In the genomic region with DNA sequence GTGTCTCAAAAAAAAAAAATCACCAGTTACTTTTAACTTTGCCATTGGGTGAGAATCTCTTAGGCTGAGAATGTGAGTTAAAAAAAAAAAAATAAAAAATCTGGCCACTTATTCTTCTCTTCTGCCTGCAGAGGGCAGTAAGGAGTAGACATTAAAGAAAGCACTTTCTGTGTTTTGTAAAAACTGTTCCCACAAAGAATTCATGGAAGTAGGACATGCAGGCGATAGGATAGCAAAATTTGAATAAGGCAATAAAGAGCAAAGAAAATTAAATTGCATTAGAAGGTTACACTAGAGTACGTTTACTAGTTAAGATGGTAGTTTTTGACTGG, we compare ENCODE assay signal across 10 mouse cellular contexts. TPM values are rescaled to one million over a fixed set of nuclear protein-coding genes. Genes with fewer than 3 reads are reported as not detected.
DNase-seq lines count a peak whose midpoint lies in the region; ATAC-seq and TF ChIP-seq lines count a peak whose summit lies in the region.
"Had no signal": no experiment of that assay in that cellular context is flagged by ENCODE, and none has a peak within 500 bp of the region (broad histone marks: within the 10 kb centered on the region; RNA-seq: fewer than 3 reads in every experiment).

No protein-coding gene starts in this region.

- no peak for TF ChIP-seq POLR2A in thymus, adult 2 months (IDR thresholded peaks at IDR 0.05; ENCODE audit: control insufficient read depth, extremely low read depth, insufficient read depth, low read length, poor library complexity)

- intact Hi-C loops in gastrocnemius, postnatal 14 days (cut with DNase I; ENCODE audit: low total_unique reads): loop anchor here (5.0 kb wide), 1 partner anchor 887 kb away; no protein-coding TSS in a partner anchor

- no peak overlapping the region for H3K27ac ChIP-seq in thymus, adult 2 months (ENCODE audit: control insufficient read depth, insufficient read depth, low read length)
- H3K27ac ChIP-seq: heart, embryonic 13.5 days had no signal

- no peak for DNase-seq in frontal cortex, postnatal 36 days (ENCODE audit: low spot score in 2 of 2)
- DNase-seq in 3T3-L1 (ENCODE audit: low read depth, low spot score): peak; percentile 77
- peak; percentile 41 for DNase-seq in c-Kit-positive CD71-positive TER-119-negative erythroid progenitor cells, embryonic 14.5 days (ENCODE audit: low read depth)
- DNase-seq in induced T-regulatory cell, adult 2 months (ENCODE audit: low read depth): peak; percentile 79
- DNase-seq in thymus, adult 2 months: no peak
- no peak for DNase-seq in ovary, postnatal 36 days (ENCODE audit: low spot score)
- DNase-seq in gastrocnemius, postnatal 14 days: no peak

- ATAC-seq in frontal cortex, adult (ENCODE audit: low TSS enrichment): peak; percentile 32; the same call in 1 of the 2 replicates

- no peaks in the 10 kb centered on the region; the same call in 1 of the 2 replicates for H3K4me1 ChIP-seq in thymus, adult 2 months (replicated peaks; ENCODE audit: control insufficient read depth, insufficient read depth, low read length)

- H3K36me3 ChIP-seq in thymus, adult 2 months (ENCODE audit: control insufficient read depth, insufficient read depth, low read length): no peaks in the 10 kb centered on the region
- H3K36me3 ChIP-seq: heart, embryonic 13.5 days had no signal

- no peak for TF ChIP-seq CTCF in thymus, adult 2 months (IDR thresholded peaks at IDR 0.05; ENCODE audit: borderline replicate concordance, control insufficient read depth, extremely low read depth, insufficient read depth, low read length, poor library complexity)

- no peak overlapping the region for H3K4me3 ChIP-seq in thymus, adult 2 months (ENCODE audit: control insufficient read depth, insufficient read depth, low read length)
- H3K4me3 ChIP-seq: heart, embryonic 13.5 days had no signal

- 60% methylated on average over 2 of the region's 2 CpGs for WGBS in thymus, adult 2 months

- no peaks in the 10 kb centered on the region for H3K27me3 ChIP-seq in thymus, adult 2 months (ENCODE audit: control insufficient read depth, insufficient read depth, low read length)
- H3K27me3 ChIP-seq: heart, embryonic 13.5 days had no signal

RNA-seq across cellular contexts. Expression of a gene that starts 4.3 kb away (rescaled TPM):
- polyA plus RNA-seq in thymus, adult 2 months (2012; rRNA removed): 3.6 and 5.6 TPM in 2 replicates
- 1 to 10 TPM; 5.1 to 5.8 TPM for total RNA-seq in gastrocnemius, postnatal 14 days (2021)

RNA-seq across cellular contexts. Expression of a gene that starts 17.3 kb away (rescaled TPM):
- polyA plus RNA-seq in thymus, adult 2 months (2012; rRNA removed): 0.66 and 1.2 TPM in 2 replicates
- total RNA-seq in gastrocnemius, postnatal 14 days (2021): not detected
- total RNA-seq: megakaryocyte-erythroid progenitor cell, adult 5-6 weeks had no signal
- polyA plus RNA-seq: heart, embryonic 13.5 days had no signal

RNA-seq across cellular contexts. Expression of a gene that starts 39.5 kb away (rescaled TPM):
- 38.6 and 39.9 TPM in 2 replicates for polyA plus RNA-seq in thymus, adult 2 months (2012; rRNA removed)
- total RNA-seq in gastrocnemius, postnatal 14 days (2021): 10 to 100 TPM; 14.1 to 17.9 TPM

Comparison
In these comparisons a context has a peak if more than half of its experiments do, and no peak if none do; other contexts are left out.
1. DNase-seq: peak in 3T3-L1 (single experiment), c-Kit-positive CD71-positive TER-119-negative erythroid progenitor cells, embryonic 14.5 days (single experiment) and induced T-regulatory cell, adult 2 months (single experiment); none in frontal cortex, postnatal 36 days (0 of 2), thymus, adult 2 months (single experiment), ovary, postnatal 36 days (single experiment) and gastrocnemius, postnatal 14 days (single experiment).